Mouse (Mus musculus): ENCODE data around the gene Wdr34. TPM values are rescaled to one million over a fixed set of nuclear protein-coding genes. Genes with fewer than 3 reads are reported as not detected.
"Not testable (repeated sequence)": the region's sequence is repeated elsewhere in the genome, so short reads cannot be mapped to it uniquely, and the experiment has no call there.

Wdr34 gene
- polyA plus RNA-seq, 1 experiment from 2014 or later, result 15.4 TPM

GRCm38 (mm10) chr2:30063791-30064190, 15.1 kb upstream of the Wdr34 start:
- no peak for ATAC-seq

GRCm38 (mm10) chr2:30063235-30063634, 14.6 kb upstream of the Wdr34 start:
- Histone ChIP-seq H3K4me3 (peak overlapping the region; percentile 76), H3K4me2 (peak overlapping the region; percentile 97), H3K9me3 (replicated peaks) (no peaks in the 10 kb centered on the region), H3K4me1 (peaks cover 64% of the 10 kb centered on the region), H3K27me3 (replicated peaks) (no peaks in the 10 kb centered on the region), H3K27ac (peak overlapping the region; percentile 92), H3K9ac (peak overlapping the region; percentile 83), H3K36me3 (peaks cover 6% of the 10 kb centered on the region)
- WGBS (ENCODE audit: insufficient replicate concordance), result 1% methylated on average over 8 of the region's 8 CpGs
- ATAC-seq, result no peak

More at GRCm38 (mm10) chr2:30063791-30064190, 15.1 kb upstream of the Wdr34 start:
- H3K9ac ChIP-seq, result peak overlapping the region; percentile 83
- H3K4me1 ChIP-seq, result peaks cover 69% of the 10 kb centered on the region
- 2% methylated on average over 3 of the region's 3 CpGs for WGBS (ENCODE audit: insufficient replicate concordance)
- H3K4me3 ChIP-seq, result peak overlapping the region; percentile 76
- peak overlapping the region; percentile 97 for H3K4me2 ChIP-seq
- H3K27me3 ChIP-seq (replicated peaks), result no peaks in the 10 kb centered on the region
- no peaks in the 10 kb centered on the region for H3K9me3 ChIP-seq (replicated peaks)
- peak overlapping the region; percentile 92 for H3K27ac ChIP-seq
- peaks cover 12% of the 10 kb centered on the region for H3K36me3 ChIP-seq

GRCm38 (mm10) chr2:30062249-30063093, 13.8 kb upstream of the Wdr34 start:
- peak overlapping the region; percentile 92 for H3K27ac ChIP-seq
- H3K4me1 ChIP-seq, result peaks cover 57% of the 10 kb centered on the region
- ATAC-seq, result peak; percentile 33
- H3K9me3 ChIP-seq (replicated peaks), result no peaks in the 10 kb centered on the region
- peak overlapping the region; percentile 97 for H3K4me2 ChIP-seq
- peak overlapping the region; percentile 83 for H3K9ac ChIP-seq
- H3K4me3 ChIP-seq, result peak overlapping the region; percentile 76
- H3K36me3 ChIP-seq, result no peaks in the 10 kb centered on the region; the same call in 1 of the 2 replicates
- no peaks in the 10 kb centered on the region for H3K27me3 ChIP-seq (replicated peaks)
- under 1% methylated on average over 40 of the region's 40 CpGs for WGBS (ENCODE audit: insufficient replicate concordance)

GRCm38 (mm10) chr2:30061215-30062166, 12.8 kb upstream of the Wdr34 start:
- peaks cover 63% of the 10 kb centered on the region for H3K4me1 ChIP-seq
- peak overlapping the region; percentile 97 for H3K4me2 ChIP-seq
- H3K9me3 ChIP-seq (replicated peaks), result no peaks in the 10 kb centered on the region
- H3K27ac ChIP-seq, result peak overlapping the region; percentile 92
- H3K36me3 ChIP-seq, result no peaks in the 10 kb centered on the region; the same call in 1 of the 2 replicates
- 5% methylated on average over 37 of the region's 37 CpGs for WGBS (ENCODE audit: insufficient replicate concordance)
- peak overlapping the region; percentile 83 for H3K9ac ChIP-seq
- ATAC-seq, result no peak
- H3K4me3 ChIP-seq, result peak overlapping the region; percentile 76
- no peaks in the 10 kb centered on the region for H3K27me3 ChIP-seq (replicated peaks)

GRCm38 (mm10) chr2:30058418-30058817, 9.7 kb upstream of the Wdr34 start:
- H3K4me3 ChIP-seq, result no peak overlapping the region
- 64% methylated on average over 5 of the region's 5 CpGs for WGBS (ENCODE audit: insufficient replicate concordance)
- H3K4me2 ChIP-seq, result no peak overlapping the region
- no peak overlapping the region for H3K9ac ChIP-seq
- H3K4me1 ChIP-seq, result peaks cover 39% of the 10 kb centered on the region
- no peaks in the 10 kb centered on the region; the same call in 1 of the 2 replicates for H3K36me3 ChIP-seq
- no peak overlapping the region for H3K27ac ChIP-seq
- no peaks in the 10 kb centered on the region for H3K27me3 ChIP-seq (replicated peaks)
- ATAC-seq, result no peak
- no peaks in the 10 kb centered on the region for H3K9me3 ChIP-seq (replicated peaks)

- Histone ChIP-seq H3K36me3 (no peaks in the 10 kb centered on the region), H3K9me3 (replicated peaks) (no peaks in the 10 kb centered on the region), H3K27ac (no peak within 1 kb of the TSS), H3K4me3 (no peak within 1 kb of the TSS), H3K4me2 (no peak within 1 kb of the TSS), H3K4me1 (peaks cover 29% of the 10 kb centered on the region), H3K27me3 (replicated peaks) (no peaks in the 10 kb centered on the region), H3K9ac (no peak within 1 kb of the TSS)
- WGBS (ENCODE audit: insufficient replicate concordance), result 42% methylated on average over 11 of the region's 12 CpGs
- peak; percentile 59 for ATAC-seq
Observed at GRCm38 (mm10) chr2:30057223-30057904, 8.7 kb upstream of the Wdr34 start, which contains the start of gene Set. TSS of gene Set (plus strand) at chr2:30057378.

- Histone ChIP-seq H3K4me3 (no peak overlapping the region), H3K9me3 (replicated peaks) (no peaks in the 10 kb centered on the region), H3K4me1 (peaks cover 24% of the 10 kb centered on the region), H3K36me3 (no peaks in the 10 kb centered on the region), H3K27me3 (replicated peaks) (no peaks in the 10 kb centered on the region), H3K27ac (no peak overlapping the region), H3K4me2 (no peak overlapping the region), H3K9ac (no peak overlapping the region)
- ATAC-seq, result no peak
- 71% methylated on average over 3 of the region's 3 CpGs for WGBS (ENCODE audit: insufficient replicate concordance)
Observed at GRCm38 (mm10) chr2:30056736-30057135, 8.1 kb upstream of the Wdr34 start.

- peaks cover 13% of the 10 kb centered on the region for H3K4me1 ChIP-seq
- H3K9ac ChIP-seq; H3K9me3 ChIP-seq (replicated peaks); H3K36me3 ChIP-seq; H3K27ac ChIP-seq; H3K4me3 ChIP-seq; H3K4me2 ChIP-seq; ATAC-seq; H3K27me3 ChIP-seq (replicated peaks): not testable (repeated sequence)
- 78% methylated on average over 3 of the region's 3 CpGs for WGBS (ENCODE audit: insufficient replicate concordance)
Observed at GRCm38 (mm10) chr2:30055310-30055709, 6.6 kb upstream of the Wdr34 start.

GRCm38 (mm10) chr2:30051992-30052761, 3.5 kb upstream of the Wdr34 start:
- Histone ChIP-seq H3K27ac (no peak overlapping the region), H3K9ac (no peak overlapping the region), H3K9me3 (replicated peaks) (no peaks in the 10 kb centered on the region), H3K4me2 (no peak overlapping the region), H3K4me3 (no peak overlapping the region), H3K27me3 (replicated peaks) (no peaks in the 10 kb centered on the region), H3K36me3 (no peaks in the 10 kb centered on the region), H3K4me1 (peaks cover 32% of the 10 kb centered on the region)
- no peak for ATAC-seq
- WGBS (ENCODE audit: insufficient replicate concordance), result 35% methylated on average over 6 of the region's 6 CpGs

GRCm38 (mm10) chr2:30049831-30050230, 1.1 kb upstream of the Wdr34 start:
- no peaks in the 10 kb centered on the region for H3K9me3 ChIP-seq (replicated peaks)
- H3K27ac ChIP-seq, result peak overlapping the region; percentile 86
- peak overlapping the region; percentile 76 for H3K4me2 ChIP-seq
- WGBS (ENCODE audit: insufficient replicate concordance), result 29% methylated on average over 3 of the region's 3 CpGs
- no peak overlapping the region for H3K4me3 ChIP-seq
- H3K27me3 ChIP-seq (replicated peaks), result no peaks in the 10 kb centered on the region
- no peak for ATAC-seq
- peaks cover 3% of the 10 kb centered on the region; the same call in 1 of the 2 replicates for H3K36me3 ChIP-seq
- H3K4me1 ChIP-seq, result peaks cover 26% of the 10 kb centered on the region
- no peak overlapping the region; the same call in 1 of the 2 replicates for H3K9ac ChIP-seq

GRCm38 (mm10) chr2:30048101-30048501, 580 bp downstream of the Wdr34 start:
- H3K4me2 ChIP-seq, result peak overlapping the region; percentile 76
- H3K9me3 ChIP-seq (replicated peaks), result no peaks in the 10 kb centered on the region
- 32% methylated on average over 11 of the region's 11 CpGs for WGBS (ENCODE audit: insufficient replicate concordance)
- H3K4me3 ChIP-seq, result peak overlapping the region; percentile 65
- H3K27me3 ChIP-seq (replicated peaks), result no peaks in the 10 kb centered on the region
- peak overlapping the region; percentile 86 for H3K27ac ChIP-seq
- H3K4me1 ChIP-seq, result peaks cover 26% of the 10 kb centered on the region
- ATAC-seq, result no peak
- H3K9ac ChIP-seq, result peak overlapping the region; percentile 72
- peaks cover 3% of the 10 kb centered on the region; the same call in 1 of the 2 replicates for H3K36me3 ChIP-seq
